18 mouse cellular contexts compared by ENCODE assay signal in genomic region chr7:111466720-111467119, GRCm38 (mm10).
"Had no signal": no experiment of that assay in that cellular context is flagged by ENCODE, and none has a peak within 500 bp of the region (broad histone marks: within the 10 kb centered on the region; RNA-seq: fewer than 3 reads in every experiment).

No protein-coding gene starts in this region.

- H3K27me3 ChIP-seq: midbrain, embryonic 13.5 days; midbrain, embryonic 15.5 days; neural tube, embryonic 13.5 days; neural tube, embryonic 15.5 days had no signal

- H3K4me2 ChIP-seq: lung, embryonic 14.5 days; midbrain, embryonic 13.5 days; midbrain, embryonic 15.5 days; neural tube, embryonic 13.5 days; neural tube, embryonic 15.5 days had no signal

- H3K9me3 ChIP-seq: midbrain, embryonic 10.5 days; midbrain, embryonic 13.5 days; midbrain, embryonic 15.5 days; neural tube, embryonic 13.5 days; neural tube, embryonic 15.5 days had no signal

- H3K27ac ChIP-seq: midbrain, embryonic 10.5 days; midbrain, embryonic 13.5 days; midbrain, embryonic 15.5 days; neural tube, embryonic 13.5 days; neural tube, embryonic 15.5 days had no signal

- H3K4me1 ChIP-seq: midbrain, embryonic 10.5 days; midbrain, embryonic 13.5 days; midbrain, embryonic 15.5 days; neural tube, embryonic 13.5 days; neural tube, embryonic 15.5 days had no signal

- DNase-seq: lung, adult 18-20 months; lung, embryonic 14.5 days; lung, postnatal 10 days; lung, postnatal 4 days; retina, postnatal 1 day; right cerebral cortex, adult 18-20 months; right cerebral cortex, postnatal 25 days; right cerebral cortex, postnatal 4 days; spleen, adult 18-20 months; thymus, adult 2 months; thymus, postnatal 25 days; thymus, postnatal 4 days had no signal

- H3K9ac ChIP-seq: lung, embryonic 14.5 days; midbrain, embryonic 13.5 days; midbrain, embryonic 15.5 days; neural tube, embryonic 13.5 days; neural tube, embryonic 15.5 days had no signal

- ATAC-seq: midbrain, embryonic 13.5 days; midbrain, embryonic 15.5 days had no signal

- H3K4me3 ChIP-seq: midbrain, embryonic 10.5 days; midbrain, embryonic 13.5 days; midbrain, embryonic 15.5 days; myocyte; neural tube, embryonic 13.5 days; neural tube, embryonic 15.5 days had no signal

- H3K36me3 ChIP-seq: midbrain, embryonic 10.5 days; midbrain, embryonic 13.5 days; midbrain, embryonic 15.5 days; neural tube, embryonic 13.5 days; neural tube, embryonic 15.5 days had no signal
